Mouse (Mus musculus) c-Kit-positive CD71-positive TER-119-positive erythroid progenitor cells, embryonic 14.5 days (primary cell): ENCODE data around the gene Sec61b.

Source experiments
- DNase-seq: peaks from one replicate; pipeline ENCODE4 v3.0.0-alpha.2; 2013; ENCODE audit warnings: low spot score

Gene Sec61b

GRCm38 (mm10) chr4:47491243-47491642 is 16.8 kb downstream of the Sec61b start:
- DNase-seq = no peak

GRCm38 (mm10) chr4:47492311-47493086 is 18.0 kb downstream of the Sec61b start:
- no peak for DNase-seq

GRCm38 (mm10) chr4:47493456-47493855 is 19.0 kb downstream of the Sec61b start:
- no peak for DNase-seq

- no peak for DNase-seq
These were observed 19.7 kb downstream of the Sec61b start for GRCm38 (mm10) chr4:47494137-47494536.

GRCm38 (mm10) chr4:47494686-47495085 is 20.2 kb downstream of the Sec61b start:
- no peak for DNase-seq

- no peak for DNase-seq
These were observed 23.4 kb downstream of the Sec61b start for GRCm38 (mm10) chr4:47497811-47498385.

- no peak for DNase-seq
These were observed 24.7 kb downstream of the Sec61b start for GRCm38 (mm10) chr4:47499121-47499545.

GRCm38 (mm10) chr4:47502546-47502971 is 28.1 kb downstream of the Sec61b start:
- DNase-seq = peak; percentile 45

- no peak for DNase-seq
These were observed 28.6 kb downstream of the Sec61b start for GRCm38 (mm10) chr4:47503045-47503444.

- no peak for DNase-seq
These were observed 30.5 kb downstream of the Sec61b start for GRCm38 (mm10) chr4:47504841-47505517.

GRCm38 (mm10) chr4:47518551-47519181 is 44.2 kb downstream of the Sec61b start:
- DNase-seq = no peak

GRCm38 (mm10) chr4:47520076-47520475 is 45.6 kb downstream of the Sec61b start:
- DNase-seq = no peak

GRCm38 (mm10) chr4:47521884-47522605 is 47.6 kb downstream of the Sec61b start:
- DNase-seq = no peak

- DNase-seq = no peak
These were observed 55.4 kb downstream of the Sec61b start for GRCm38 (mm10) chr4:47529866-47530265.
